Mouse (Mus musculus) intestine, postnatal 0 days (tissue): ENCODE results near the gene Pxn. TPM values are rescaled to one million over a fixed set of nuclear protein-coding genes. Genes with fewer than 3 reads are reported as not detected.

Experiments used
- ATAC-seq: fragments of 200-750 bp; cut with Nextera tagmentation; 2 replicates; pipeline ENCODE4 v1.8.0; 2017; ENCODE audit warnings: mild to moderate bottlenecking, moderate TSS enrichment, moderate library complexity
- H3K27ac ChIP-seq: fragments of 300-500 bp; sonication (generic); 2 replicates; pipeline ENCODE4 v1.5.1; 2014; ENCODE audit warnings: mild to moderate bottlenecking, low read depth, low read length, moderate library complexity
- H3K27me3 ChIP-seq: fragments of 300-500 bp; sonication (generic); replicated peaks from 2 replicates; pipeline ENCODE4 v1.6.1; 2014; ENCODE audit warnings: low read length, mixed read lengths; ENCODE audit not compliant: control insufficient read depth, insufficient read depth
- H3K36me3 ChIP-seq: fragments of 300-500 bp; sonication (generic); 2 replicates; pipeline ENCODE4 v1.6.1; 2014; ENCODE audit warnings: mild to moderate bottlenecking, moderate library complexity; ENCODE audit not compliant: control insufficient read depth, insufficient read depth
- H3K4me1 ChIP-seq: fragments of 300-500 bp; sonication (generic); replicated peaks from 2 replicates; pipeline ENCODE4 v1.6.1; 2014; ENCODE audit warnings: antibody characterized with exemption, low read length, mixed read lengths; ENCODE audit not compliant: control insufficient read depth, insufficient read depth
- H3K4me2 ChIP-seq: fragments of 300-500 bp; sonication (generic); replicated peaks from 2 replicates; pipeline ENCODE4 v1.6.1; 2014; ENCODE audit warnings: low read depth, mild to moderate bottlenecking, moderate library complexity
- H3K4me3 ChIP-seq: fragments of 300-500 bp; sonication (generic); 2 replicates; pipeline ENCODE4 v1.5.1; 2014; ENCODE audit warnings: low read depth, low read length
- H3K9ac ChIP-seq: fragments of 300-500 bp; sonication (generic); 2 replicates; pipeline ENCODE4 v1.6.1; 2014; ENCODE audit warnings: mild to moderate bottlenecking, low read depth, low read length
- H3K9me3 ChIP-seq: fragments of 300-500 bp; sonication (generic); 2 replicates; pipeline ENCODE4 v1.6.1; 2016; ENCODE audit warnings: mixed run types; ENCODE audit not compliant: control insufficient read depth
- CTCF ChIP-seq: sonication (generic); IDR thresholded peaks from 2 replicates; pipeline ENCODE4 v1.5.1; 2016; ENCODE audit warnings: low read depth, mild to moderate bottlenecking, control low read depth, antibody characterized with exemption, moderate library complexity
- WGBS: fragments of 180-500 bp; shearing (Covaris S2); extraction: QIAGEN DNeasy Blood & Tissue Kit; methylation state at CpG from one replicate; pipeline ENCODE4 v1.1.7; 2014; 5-methylcytosine and 5-hydroxymethylcytosine counted together
- polyA plus RNA-seq: library from polyadenylated mRNA; unstranded; fragments of >200 nt; fragmentation: Nextera tagmentation; extraction: Ambion mirVana; gene quantifications from 2 replicates; pipeline ENCODE4 v1.2.1, GENCODE M21; 2015

Gene Pxn
- polyA plus RNA-seq, 1 experiment from 2014 or later = 65.1 TPM

DNA sequence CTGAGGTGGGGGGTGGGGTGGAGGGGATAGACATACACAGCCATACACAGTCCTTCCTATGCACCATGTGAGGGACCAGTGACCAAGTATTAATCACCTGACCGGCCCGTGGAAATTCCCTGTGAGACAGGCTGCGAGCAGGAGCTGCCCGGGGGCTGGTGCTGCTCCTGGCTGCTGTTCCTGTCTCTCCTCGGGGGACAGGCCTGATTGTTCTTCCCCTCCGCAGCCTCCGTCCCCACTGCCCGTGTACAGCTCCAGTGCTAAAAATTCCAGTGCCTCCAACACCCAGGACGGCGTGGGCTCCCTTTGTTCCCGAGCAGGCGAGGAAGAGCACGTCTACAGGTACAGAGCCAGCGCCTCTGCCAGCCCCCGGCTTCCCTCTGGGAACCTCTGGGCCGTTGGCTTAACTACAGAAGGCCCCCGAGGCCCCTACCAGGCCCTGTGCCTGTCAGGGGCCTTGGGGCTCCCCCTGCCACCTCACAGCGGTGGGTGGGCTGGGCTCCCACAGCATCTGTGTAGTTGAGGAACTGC lies 38.2 kb downstream of the Pxn start:
- H3K4me1 ChIP-seq = peaks cover 5% of the 10 kb centered on the region; the same call in 1 of the 2 replicates
- H3K9ac ChIP-seq = no peak overlapping the region
- no peak overlapping the region; the same call in 1 of the 2 replicates for H3K27ac ChIP-seq
- 66% methylated on average over 18 of the region's 18 CpGs for WGBS
- no peak for ATAC-seq
- H3K4me2 ChIP-seq = peak overlapping the region; percentile 70
- H3K27me3 ChIP-seq = no peaks in the 10 kb centered on the region
- no peak for TF ChIP-seq CTCF
- no peak overlapping the region; the same call in 1 of the 2 replicates for H3K4me3 ChIP-seq
- H3K9me3 ChIP-seq = no peaks in the 10 kb centered on the region
- peaks cover 57% of the 10 kb centered on the region for H3K36me3 ChIP-seq

DNA sequence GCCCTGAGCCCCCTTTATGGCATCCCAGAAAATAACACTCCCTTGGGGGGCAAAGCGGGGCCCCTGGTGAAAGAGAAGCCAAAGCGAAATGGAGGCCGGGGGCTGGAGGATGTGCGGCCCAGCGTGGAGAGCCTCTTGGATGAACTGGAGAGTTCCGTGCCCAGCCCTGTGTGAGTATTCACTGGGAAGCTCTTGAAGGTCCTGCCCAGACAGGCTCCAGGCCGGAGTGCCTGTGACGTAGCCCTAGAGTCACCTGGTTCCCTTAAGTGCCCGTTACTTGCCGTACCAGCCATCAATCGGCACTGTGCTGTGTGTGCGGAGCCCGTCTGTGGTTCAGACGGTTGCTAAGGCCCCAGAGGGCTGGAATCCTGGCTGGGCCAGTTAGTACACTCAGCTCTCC lies 39.2 kb downstream of the Pxn start:
- no peak for ATAC-seq
- no peak for TF ChIP-seq CTCF
- Histone ChIP-seq H3K9me3 (no peaks in the 10 kb centered on the region), H3K9ac (no peak overlapping the region), H3K27me3 (no peaks in the 10 kb centered on the region), H3K27ac (no peak overlapping the region), H3K4me1 (peaks cover 5% of the 10 kb centered on the region; the same call in 1 of the 2 replicates), H3K4me3 (no peak overlapping the region), H3K4me2 (no peak overlapping the region), H3K36me3 (peaks cover 66% of the 10 kb centered on the region)
- WGBS = 95% methylated on average over 14 of the region's 14 CpGs

DNA sequence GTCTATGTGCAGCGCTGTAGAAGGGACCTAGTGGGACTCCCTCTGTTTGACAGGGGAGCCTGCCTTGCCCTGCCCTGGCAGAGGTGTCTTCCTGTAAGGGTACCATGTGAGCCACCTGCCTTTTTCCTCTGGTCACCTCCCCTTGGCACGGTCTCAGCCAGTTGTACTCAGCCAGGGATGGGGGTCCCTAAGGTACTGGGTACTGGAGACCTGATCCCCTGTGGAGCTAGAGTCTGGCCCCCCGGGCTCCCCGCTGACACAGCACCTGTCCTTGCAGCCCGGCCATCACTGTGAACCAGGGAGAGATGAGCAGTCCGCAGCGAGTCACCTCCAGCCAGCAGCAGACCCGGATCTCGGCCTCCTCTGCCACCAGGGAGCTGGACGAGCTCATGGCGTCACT lies 40.1 kb downstream of the Pxn start:
- Histone ChIP-seq H3K4me1 (peaks cover 5% of the 10 kb centered on the region; the same call in 1 of the 2 replicates), H3K9ac (no peak overlapping the region), H3K27me3 (no peaks in the 10 kb centered on the region), H3K4me3 (no peak overlapping the region), H3K27ac (no peak overlapping the region), H3K9me3 (no peaks in the 10 kb centered on the region), H3K36me3 (peaks cover 75% of the 10 kb centered on the region), H3K4me2 (no peak overlapping the region)
- no peak for ATAC-seq
- no peak for TF ChIP-seq CTCF
- WGBS = 90% methylated on average over 11 of the region's 11 CpGs

DNA sequence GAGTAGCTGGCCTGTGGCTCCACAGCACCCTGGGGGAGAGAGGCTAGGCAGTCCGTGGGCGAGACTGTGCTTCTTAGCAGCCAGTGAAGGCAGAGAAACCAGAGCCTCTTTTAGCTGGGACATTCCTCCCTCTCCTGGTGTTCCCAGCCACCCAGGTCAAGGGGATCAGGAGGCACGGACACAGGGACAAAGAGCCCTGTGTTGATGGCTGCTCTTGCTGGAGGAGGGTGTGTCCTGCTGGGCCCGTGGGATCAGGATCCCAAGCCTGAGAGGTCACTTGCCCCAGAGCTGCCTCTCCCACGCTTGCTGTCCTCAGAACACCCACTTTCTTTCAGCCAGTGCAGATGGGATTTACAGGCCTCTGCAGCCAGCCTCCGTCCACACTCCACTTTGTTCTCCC lies 40.5 kb downstream of the Pxn start:
- Histone ChIP-seq H3K27me3 (no peaks in the 10 kb centered on the region), H3K9ac (no peak overlapping the region), H3K4me1 (peaks cover 5% of the 10 kb centered on the region; the same call in 1 of the 2 replicates), H3K9me3 (no peaks in the 10 kb centered on the region), H3K4me3 (no peak overlapping the region), H3K36me3 (peaks cover 80% of the 10 kb centered on the region), H3K27ac (no peak overlapping the region), H3K4me2 (no peak overlapping the region)
- no peak for TF ChIP-seq CTCF
- 66% methylated on average over 6 of the region's 6 CpGs for WGBS
- no peak for ATAC-seq

DNA sequence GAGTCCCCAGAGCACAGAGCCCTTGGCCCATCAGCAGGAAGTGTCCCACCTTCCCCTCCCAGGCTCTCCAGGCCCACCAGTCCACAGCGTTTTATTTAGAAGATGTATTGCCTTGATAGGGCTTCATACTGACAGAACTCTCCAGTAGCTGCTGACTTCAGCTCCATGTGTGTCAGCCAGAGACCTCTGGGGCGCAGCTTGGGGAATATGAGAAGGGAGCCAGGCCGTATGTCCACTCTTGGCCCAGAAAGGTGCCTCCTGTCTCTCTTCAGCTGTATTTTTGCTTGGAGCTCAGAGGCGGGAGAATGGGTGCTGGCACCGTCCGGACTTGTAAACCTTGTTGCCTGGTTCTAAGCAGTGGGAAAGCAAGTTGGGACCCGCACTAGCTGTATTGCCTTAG lies 40.9 kb downstream of the Pxn start:
- H3K4me2 ChIP-seq = no peak overlapping the region
- no peak overlapping the region for H3K4me3 ChIP-seq
- TF ChIP-seq CTCF = no peak
- WGBS = 87% methylated on average over 7 of the region's 7 CpGs
- peaks cover 84% of the 10 kb centered on the region for H3K36me3 ChIP-seq
- no peak for ATAC-seq
- H3K9ac ChIP-seq = no peak overlapping the region
- H3K9me3 ChIP-seq = no peaks in the 10 kb centered on the region
- H3K27ac ChIP-seq = no peak overlapping the region
- no peaks in the 10 kb centered on the region for H3K27me3 ChIP-seq
- peaks cover 5% of the 10 kb centered on the region; the same call in 1 of the 2 replicates for H3K4me1 ChIP-seq

DNA sequence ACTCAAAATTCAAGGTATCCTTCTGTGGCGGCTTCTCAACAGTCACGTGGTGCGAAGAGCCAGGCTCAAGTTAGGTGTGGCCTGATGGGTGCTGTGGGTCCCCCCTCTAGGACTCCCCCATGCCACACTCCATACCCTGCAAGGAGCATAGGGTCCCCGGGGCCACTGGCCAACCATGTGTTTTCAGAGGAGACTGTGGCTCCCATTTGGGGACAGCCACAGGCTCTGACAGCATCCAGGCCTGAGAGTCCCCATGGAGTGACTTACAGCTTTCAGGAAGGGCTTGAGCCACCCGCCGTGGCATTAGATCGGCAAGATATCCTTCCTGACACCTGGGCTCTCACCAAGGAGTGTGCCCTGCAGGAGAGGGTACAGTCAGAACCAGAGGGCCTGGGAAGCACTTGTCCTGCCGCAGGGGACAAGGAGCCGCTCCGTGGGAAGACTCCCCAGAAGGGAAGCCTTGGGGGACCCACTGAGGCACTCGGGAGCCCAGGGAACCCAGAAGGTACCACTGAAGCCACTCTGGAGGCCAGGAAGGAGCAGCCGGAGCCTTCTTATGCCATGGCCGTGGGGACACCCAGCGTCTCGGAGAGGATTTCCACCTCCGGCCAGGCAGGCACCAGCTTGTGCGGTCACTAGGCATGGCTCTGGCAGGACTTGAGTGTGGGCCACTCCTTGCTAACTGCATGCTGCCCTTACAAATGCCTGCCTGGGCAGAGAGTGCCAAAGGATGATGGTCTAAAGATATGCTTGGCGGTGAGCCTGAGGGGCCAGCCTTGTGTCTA lies 42.2 kb downstream of the Pxn start:
- H3K27ac ChIP-seq = no peak overlapping the region
- H3K4me2 ChIP-seq = no peak overlapping the region
- no peak for ATAC-seq
- peaks cover 97% of the 10 kb centered on the region for H3K36me3 ChIP-seq
- H3K27me3 ChIP-seq = no peaks in the 10 kb centered on the region
- TF ChIP-seq CTCF = no peak
- peaks cover 3% of the 10 kb centered on the region; the same call in 1 of the 2 replicates for H3K4me1 ChIP-seq
- no peaks in the 10 kb centered on the region for H3K9me3 ChIP-seq
- 93% methylated on average over 18 of the region's 18 CpGs for WGBS
- H3K4me3 ChIP-seq = no peak overlapping the region
- no peak overlapping the region; the same call in 1 of the 2 replicates for H3K9ac ChIP-seq
